Comparison of ENCODE assay signal across 9 mouse cellular contexts in the genomic region with DNA sequence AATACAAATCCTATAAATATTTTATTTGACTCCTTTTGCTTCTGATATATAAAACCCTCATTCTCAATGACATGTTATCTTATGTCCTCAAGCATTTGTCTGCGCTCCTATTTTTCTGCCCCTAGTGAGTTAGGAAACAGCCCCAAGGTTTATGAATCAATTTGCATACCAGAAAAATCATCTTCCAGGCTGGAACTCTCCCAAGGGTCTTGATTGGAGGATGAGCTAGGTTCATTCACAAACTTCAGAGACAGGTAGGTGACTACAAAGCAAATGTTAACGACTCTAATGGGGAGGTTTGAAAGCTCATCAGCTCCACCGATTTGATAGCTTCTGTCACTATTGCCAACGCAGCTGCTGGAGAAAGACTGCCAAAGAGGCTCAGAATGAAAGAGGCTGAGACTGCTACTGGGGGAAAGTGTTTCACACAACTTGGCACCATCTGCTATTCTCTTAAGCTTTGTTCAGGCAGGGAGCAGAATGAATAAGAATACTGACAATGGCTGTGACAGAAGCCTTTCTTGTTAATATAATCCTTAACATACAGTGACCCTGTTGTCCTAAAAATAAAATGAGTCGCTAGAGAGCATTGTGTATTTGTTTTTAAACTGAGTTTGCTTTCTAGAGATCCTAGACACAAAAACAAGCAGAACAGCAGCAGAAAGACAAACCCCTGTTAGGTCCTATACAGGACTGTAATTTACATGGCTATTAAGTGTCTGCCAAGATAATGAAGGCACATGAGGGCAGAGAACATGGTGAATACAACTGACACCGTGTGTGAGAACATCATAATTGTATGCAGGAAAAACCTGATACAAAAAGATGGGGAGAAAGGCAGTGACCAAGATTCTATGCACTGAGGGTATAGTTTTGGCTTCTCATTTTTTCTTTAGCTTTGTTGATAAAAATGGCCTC.
DNase-seq lines count a peak whose midpoint lies in the region; ATAC-seq and TF ChIP-seq lines count a peak whose summit lies in the region.
"Had no signal": no experiment of that assay in that cellular context is flagged by ENCODE, and none has a peak within 500 bp of the region (broad histone marks: within the 10 kb centered on the region; RNA-seq: fewer than 3 reads in every experiment).

No protein-coding gene starts in this region.

- H3K9ac ChIP-seq in forebrain, postnatal 0 days: no peak overlapping the region
- H3K9ac ChIP-seq in neural tube, embryonic 14.5 days (replicated peaks; ENCODE audit: low read depth, low read length): no peak overlapping the region
- H3K9ac ChIP-seq: embryonic facial prominence, embryonic 13.5 days; liver, embryonic 14.5 days had no signal

- H3K27me3 ChIP-seq in forebrain, postnatal 0 days (ENCODE audit: insufficient read depth, low read length): no peaks in the 10 kb centered on the region
- H3K27me3 ChIP-seq in neural tube, embryonic 14.5 days (ENCODE audit: control insufficient read depth, insufficient read depth, low read length): no peaks in the 10 kb centered on the region
- H3K27me3 ChIP-seq: embryonic facial prominence, embryonic 13.5 days had no signal

- H3K4me3 ChIP-seq in forebrain, postnatal 0 days (ENCODE audit: low read depth, low read length): no peak overlapping the region
- no peak overlapping the region for H3K4me3 ChIP-seq in neural tube, embryonic 14.5 days (ENCODE audit: low read depth, low read length)
- H3K4me3 ChIP-seq: embryonic facial prominence, embryonic 13.5 days had no signal

- no peak overlapping the region for H3K4me2 ChIP-seq in forebrain, postnatal 0 days (ENCODE audit: low read depth)
- no peak overlapping the region for H3K4me2 ChIP-seq in neural tube, embryonic 14.5 days (ENCODE audit: low read depth, low read length)
- H3K4me2 ChIP-seq: embryonic facial prominence, embryonic 13.5 days had no signal

- 8% methylated on average over 6 of the region's 6 CpGs for WGBS in forebrain, postnatal 0 days
- 25% methylated on average over 6 of the region's 6 CpGs for WGBS in neural tube, embryonic 14.5 days

- peak overlapping the region; percentile 64 for H3K27ac ChIP-seq in forebrain, postnatal 0 days (ENCODE audit: low read depth, low read length)
- H3K27ac ChIP-seq in neural tube, embryonic 14.5 days (ENCODE audit: low read depth, low read length): no peak overlapping the region
- H3K27ac ChIP-seq: embryonic facial prominence, embryonic 13.5 days; liver, embryonic 14.5 days had no signal

- H3K36me3 ChIP-seq in forebrain, postnatal 0 days (ENCODE audit: insufficient read depth): no peaks in the 10 kb centered on the region
- no peaks in the 10 kb centered on the region for H3K36me3 ChIP-seq in neural tube, embryonic 14.5 days (ENCODE audit: control insufficient read depth, insufficient read depth, low read length)
- H3K36me3 ChIP-seq: embryonic facial prominence, embryonic 13.5 days had no signal

- H3K9me3 ChIP-seq in forebrain, postnatal 0 days (ENCODE audit: low read length): no peaks in the 10 kb centered on the region
- H3K9me3 ChIP-seq in neural tube, embryonic 14.5 days (ENCODE audit: control insufficient read depth, low read length): no peaks in the 10 kb centered on the region
- H3K9me3 ChIP-seq: embryonic facial prominence, embryonic 13.5 days had no signal

- ATAC-seq in forebrain, postnatal 0 days: peak; percentile 97
- ATAC-seq in neural tube, embryonic 14.5 days (ENCODE audit: low read depth): peak; percentile 79; the same call in 1 of the 2 replicates

- H3K4me1 ChIP-seq in forebrain, postnatal 0 days (ENCODE audit: insufficient read depth): peaks cover 6% of the 10 kb centered on the region; the same call in 1 of the 2 replicates
- H3K4me1 ChIP-seq in neural tube, embryonic 14.5 days (ENCODE audit: control insufficient read depth, insufficient read depth, low read length): no peaks in the 10 kb centered on the region
- H3K4me1 ChIP-seq: embryonic facial prominence, embryonic 13.5 days had no signal

- TF ChIP-seq CTCF in forebrain, postnatal 0 days (IDR thresholded peaks at IDR 0.05; ENCODE audit: low read depth): no peak

- DNase-seq in embryo, embryonic 10.5 days (ENCODE audit: low spot score): peak; percentile 22
- DNase-seq in forebrain, postnatal 0 days: peak; percentile 89
- DNase-seq in layer of hippocampus, postnatal 25 days (ENCODE audit: extremely low spot score in 1 of 2, low spot score in 1 of 2): peak; percentile 9 to 20
- DNase-seq in c-Kit-positive CD71-positive TER-119-positive erythroid progenitor cells, embryonic 14.5 days (ENCODE audit: low spot score): no peak
- DNase-seq in testis, postnatal 10 days (ENCODE audit: low spot score): no peak
- DNase-seq in adipocyte (ENCODE audit: low spot score): no peak

Comparison
In these comparisons a context has a peak if more than half of its experiments do, and no peak if none do; other contexts are left out.
1. DNase-seq: peak in embryo, embryonic 10.5 days (single experiment), forebrain, postnatal 0 days (single experiment) and layer of hippocampus, postnatal 25 days (2 of 2); none in c-Kit-positive CD71-positive TER-119-positive erythroid progenitor cells, embryonic 14.5 days (single experiment), testis, postnatal 10 days (single experiment) and adipocyte (single experiment).